Mouse (Mus musculus) liver, embryonic 13.5 days (tissue): Measurements from ENCODE around the gene Gstm4. TPM values are rescaled to one million over a fixed set of nuclear protein-coding genes. Genes with fewer than 3 reads are reported as not detected.
A peak's percentile ranks its signal among the peaks of the same experiment; 100 is the strongest.

Experiments used
- ATAC-seq: fragments of 200-750 bp; cut with Nextera tagmentation; 2 replicates; pipeline ENCODE4 v1.8.0; 2017; ENCODE audit warnings: low read depth, mild to moderate bottlenecking, moderate number of reproducible peaks, moderate library complexity
- DNase-seq: peaks from one replicate; pipeline ENCODE4 v3.0.0; 2022
- H3K27ac ChIP-seq: fragments of 300-500 bp; sonication (generic); 2 replicates; pipeline ENCODE4 v1.5.1; 2015; ENCODE audit warnings: moderate library complexity, mild to moderate bottlenecking, inconsistent platforms
- H3K27me3 ChIP-seq: fragments of 300-500 bp; sonication (generic); 2 replicates; pipeline ENCODE4 v1.6.1; 2015; ENCODE audit warnings: mild to moderate bottlenecking, inconsistent platforms
- H3K36me3 ChIP-seq: fragments of 300-500 bp; sonication (generic); 2 replicates; pipeline ENCODE4 v1.6.1; 2015; ENCODE audit warnings: mild to moderate bottlenecking, inconsistent platforms
- H3K4me1 ChIP-seq: fragments of 300-500 bp; sonication (generic); replicated peaks from 2 replicates; pipeline ENCODE4 v1.6.1; 2015; ENCODE audit warnings: inconsistent platforms
- H3K4me2 ChIP-seq: fragments of 300-500 bp; sonication (generic); 2 replicates; pipeline ENCODE4 v1.6.1; 2015; ENCODE audit warnings: inconsistent platforms, mild to moderate bottlenecking, moderate library complexity
- H3K4me3 ChIP-seq: fragments of 300-500 bp; sonication (generic); replicated peaks from 2 replicates; pipeline ENCODE4 v1.5.1; 2015; ENCODE audit warnings: mild to moderate bottlenecking, inconsistent platforms
- H3K9ac ChIP-seq: fragments of 300-500 bp; sonication (generic); 2 replicates; pipeline ENCODE4 v1.6.1; 2015; ENCODE audit warnings: mild to moderate bottlenecking, inconsistent platforms
- H3K9me3 ChIP-seq: fragments of 300-500 bp; sonication (generic); replicated peaks from 2 replicates; pipeline ENCODE4 v1.6.1; 2016; ENCODE audit warnings: inconsistent platforms
- WGBS: fragments of 180-500 bp; shearing (Covaris S2); methylation state at CpG from one replicate; pipeline ENCODE4 v1.1.7; 2015; ENCODE audit not compliant: insufficient replicate concordance; 5-methylcytosine and 5-hydroxymethylcytosine counted together
- polyA plus RNA-seq: library from polyadenylated mRNA; unstranded; fragments of >200 nt; fragmentation: Nextera tagmentation; extraction: Ambion mirVana; gene quantifications from 2 replicates; pipeline ENCODE4 v1.2.1, GENCODE M21; 2015

Gene Gstm4
- polyA plus RNA-seq, 1 experiment from 2014 or later: 17.9 TPM

- Histone ChIP-seq H3K27ac (peak overlapping the region; percentile 90), H3K9ac (peak overlapping the region; percentile 96), H3K27me3 (no peaks in the 10 kb centered on the region), H3K36me3 (peaks cover 20% of the 10 kb centered on the region), H3K4me2 (peak overlapping the region; percentile 99), H3K4me3 (peak overlapping the region; percentile 89), H3K4me1 (peaks cover 90% of the 10 kb centered on the region), H3K9me3 (no peaks in the 10 kb centered on the region)
- DNase-seq (peak; percentile 56), ATAC-seq (peak; percentile 47)
- WGBS: under 1% methylated on average over 31 of the region's 31 CpGs
These were observed 41.2 kb upstream of the Gstm4 start for GRCm38 (mm10) chr3:108085721-108086469.

GRCm38 (mm10) chr3:108085281-108085720 lies 40.6 kb upstream of the Gstm4 start:
- Histone ChIP-seq H3K9me3 (no peaks in the 10 kb centered on the region), H3K9ac (peak overlapping the region; percentile 96), H3K36me3 (peaks cover 25% of the 10 kb centered on the region), H3K4me2 (peak overlapping the region; percentile 99), H3K4me3 (peak overlapping the region; percentile 89), H3K4me1 (peaks cover 88% of the 10 kb centered on the region), H3K27ac (peak overlapping the region; percentile 90), H3K27me3 (no peaks in the 10 kb centered on the region)
- peak; percentile 91 for DNase-seq
- ATAC-seq: peak; percentile 84
- 0% methylated on average over 14 of the region's 14 CpGs for WGBS

- Histone ChIP-seq H3K9me3 (no peaks in the 10 kb centered on the region), H3K4me2 (peak overlapping the region; percentile 99), H3K27me3 (no peaks in the 10 kb centered on the region), H3K36me3 (peaks cover 30% of the 10 kb centered on the region), H3K9ac (peak overlapping the region; percentile 96), H3K4me3 (peak overlapping the region; percentile 89), H3K27ac (peak overlapping the region; percentile 90), H3K4me1 (peaks cover 83% of the 10 kb centered on the region)
- 8% methylated on average over 13 of the region's 13 CpGs for WGBS
- peak; percentile 19 for ATAC-seq
- DNase-seq: no peak
These were observed 40.1 kb upstream of the Gstm4 start for GRCm38 (mm10) chr3:108084767-108085270.

GRCm38 (mm10) chr3:108083904-108084407 lies 39.3 kb upstream of the Gstm4 start:
- peak overlapping the region; percentile 96 for H3K9ac ChIP-seq
- DNase-seq (no peak), ATAC-seq (peak; percentile 29)
- peak overlapping the region; percentile 90 for H3K27ac ChIP-seq
- peaks cover 76% of the 10 kb centered on the region for H3K4me1 ChIP-seq
- peak overlapping the region; percentile 89 for H3K4me3 ChIP-seq
- H3K27me3 ChIP-seq: no peaks in the 10 kb centered on the region
- peaks cover 39% of the 10 kb centered on the region for H3K36me3 ChIP-seq
- WGBS: 44% methylated on average over 4 of the region's 4 CpGs
- peak overlapping the region; percentile 99 for H3K4me2 ChIP-seq
- no peaks in the 10 kb centered on the region for H3K9me3 ChIP-seq

GRCm38 (mm10) chr3:108083161-108083560 lies 38.5 kb upstream of the Gstm4 start:
- Histone ChIP-seq H3K27me3 (no peaks in the 10 kb centered on the region), H3K4me2 (peak overlapping the region; percentile 99), H3K4me3 (peak overlapping the region; percentile 89), H3K4me1 (peaks cover 70% of the 10 kb centered on the region), H3K9ac (peak overlapping the region; percentile 96), H3K27ac (peak overlapping the region; percentile 90), H3K9me3 (no peaks in the 10 kb centered on the region), H3K36me3 (peaks cover 47% of the 10 kb centered on the region)
- WGBS: 10% methylated on average over 2 of the region's 2 CpGs
- ATAC-seq (no peak), DNase-seq (no peak)

- peaks cover 64% of the 10 kb centered on the region for H3K4me1 ChIP-seq
- ATAC-seq: no peak
- peak overlapping the region; percentile 90 for H3K27ac ChIP-seq
- no peaks in the 10 kb centered on the region for H3K9me3 ChIP-seq
- peak overlapping the region; percentile 89; the same call in 1 of the 2 replicates for H3K4me3 ChIP-seq
- peak overlapping the region; percentile 96 for H3K9ac ChIP-seq
- H3K4me2 ChIP-seq: peak overlapping the region; percentile 99
- peaks cover 55% of the 10 kb centered on the region for H3K36me3 ChIP-seq
- WGBS: 88% methylated on average over 1 of the region's 1 CpGs
- no peaks in the 10 kb centered on the region for H3K27me3 ChIP-seq
- DNase-seq: no peak
These were observed 37.7 kb upstream of the Gstm4 start for GRCm38 (mm10) chr3:108082251-108082875.

GRCm38 (mm10) chr3:108081681-108082080 lies 37.0 kb upstream of the Gstm4 start:
- Histone ChIP-seq H3K4me3 (no peak overlapping the region), H3K36me3 (peaks cover 62% of the 10 kb centered on the region), H3K9ac (peak overlapping the region; percentile 96), H3K9me3 (no peaks in the 10 kb centered on the region), H3K27ac (peak overlapping the region; percentile 90), H3K4me1 (peaks cover 57% of the 10 kb centered on the region), H3K4me2 (peak overlapping the region; percentile 99; the same call in 1 of the 2 replicates), H3K27me3 (no peaks in the 10 kb centered on the region)
- ATAC-seq: no peak
- DNase-seq: no peak
- 72% methylated on average over 4 of the region's 4 CpGs for WGBS

- Histone ChIP-seq H3K27ac (no peak overlapping the region), H3K4me2 (no peak overlapping the region), H3K27me3 (no peaks in the 10 kb centered on the region), H3K36me3 (peaks cover 95% of the 10 kb centered on the region), H3K4me3 (no peak overlapping the region), H3K9ac (no peak overlapping the region), H3K9me3 (no peaks in the 10 kb centered on the region), H3K4me1 (peaks cover 24% of the 10 kb centered on the region)
- no peak for DNase-seq
- no peak for ATAC-seq
- 87% methylated on average over 8 of the region's 9 CpGs for WGBS
These were observed 32.1 kb upstream of the Gstm4 start for GRCm38 (mm10) chr3:108076836-108077235.

GRCm38 (mm10) chr3:108072983-108073569 lies 28.4 kb upstream of the Gstm4 start:
- H3K4me2 ChIP-seq: no peak overlapping the region
- WGBS: 74% methylated on average over 10 of the region's 10 CpGs
- H3K27ac ChIP-seq: 0 out of 2 replicates have a peak overlapping the region, but pooled peaks have one; percentile 23

GRCm38 (mm10) chr3:108070295-108071293 lies 25.9 kb upstream of the Gstm4 start:
- H3K36me3 ChIP-seq: peaks cover 38% of the 10 kb centered on the region
- no peak overlapping the region; the same call in 1 of the 2 replicates for H3K9ac ChIP-seq
- H3K9me3 ChIP-seq: no peaks in the 10 kb centered on the region
- peak overlapping the region; percentile 11; the same call in 1 of the 2 replicates for H3K27ac ChIP-seq
- peaks cover 42% of the 10 kb centered on the region for H3K4me1 ChIP-seq
- 59% methylated on average over 10 of the region's 10 CpGs for WGBS
- H3K4me2 ChIP-seq: peak overlapping the region; percentile 25
- peak; percentile 70 for DNase-seq
- H3K27me3 ChIP-seq: no peaks in the 10 kb centered on the region
- no peak overlapping the region for H3K4me3 ChIP-seq
- peak; percentile 38; the same call in 1 of the 2 replicates for ATAC-seq

More at GRCm38 (mm10) chr3:108072983-108073569, 28.4 kb upstream of the Gstm4 start:
- Histone ChIP-seq H3K9ac (no peak overlapping the region), H3K27me3 (no peaks in the 10 kb centered on the region), H3K4me3 (no peak overlapping the region), H3K36me3 (peaks cover 63% of the 10 kb centered on the region), H3K4me1 (peaks cover 40% of the 10 kb centered on the region), H3K9me3 (no peaks in the 10 kb centered on the region)
- no peak for DNase-seq
- no peak for ATAC-seq
